Mouse (Mus musculus): ENCODE data around the gene Kcnq4. TPM values are rescaled to one million over a fixed set of nuclear protein-coding genes. Genes with fewer than 3 reads are reported as not detected.

Gene Kcnq4
- not detected in 2 replicates for polyA plus RNA-seq (2012; ENCODE audit: insufficient read depth, low replicate concordance)

DNA sequence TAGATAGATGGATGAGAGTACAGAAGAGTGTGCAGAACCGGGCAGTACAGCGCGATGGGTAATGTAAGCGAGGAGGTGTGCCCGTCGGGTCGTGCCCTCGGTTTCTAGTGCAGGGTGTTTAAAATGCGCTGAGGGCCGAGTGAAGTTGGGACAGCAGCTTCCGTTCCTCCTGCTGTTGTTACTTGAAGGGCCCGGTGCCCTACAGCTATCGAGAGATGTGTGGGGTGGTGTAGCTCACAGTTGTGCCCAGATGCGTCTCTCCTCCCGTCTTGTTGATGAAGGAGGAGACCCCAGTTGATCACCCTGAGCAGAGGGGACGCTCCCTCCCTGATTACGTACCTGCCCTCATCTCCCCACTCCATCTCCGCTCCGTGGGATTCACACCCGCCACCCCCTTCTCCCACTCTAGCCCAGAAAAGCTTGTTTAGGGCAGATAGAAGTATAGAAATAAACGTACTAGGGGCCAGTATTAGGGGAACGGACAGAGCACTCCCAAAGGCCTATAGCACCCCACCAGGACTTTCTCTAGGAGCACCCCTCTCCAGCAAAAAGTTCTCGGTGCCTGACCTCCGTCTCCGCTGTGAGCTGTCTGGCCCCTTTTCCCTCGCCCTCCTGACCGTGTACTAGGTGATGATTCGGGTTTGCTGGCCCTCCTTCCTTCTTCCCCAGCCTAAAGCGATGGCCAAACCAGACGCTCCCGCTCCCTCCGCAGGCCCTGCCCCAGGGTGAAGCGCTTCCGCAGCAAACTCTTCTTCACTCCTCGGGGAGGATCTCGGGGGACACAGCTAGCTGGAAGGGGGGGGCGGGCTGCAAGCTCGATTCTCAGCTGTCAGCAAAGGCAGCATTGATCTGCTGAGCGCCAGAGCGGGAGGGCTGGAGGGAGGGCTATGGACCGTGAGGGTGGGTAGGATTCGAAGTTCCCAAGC lies at the start of gene Kcnq4:
Gene Kcnq4 (minus strand): TSS at position 672 of the 926 bp plus-strand sequence.
- H3K4me3 ChIP-seq (replicated peaks) = peak within 1 kb of the TSS; percentile 80
- peaks cover 23% of the 10 kb centered on the region for H3K4me1 ChIP-seq
- H3K36me3 ChIP-seq (replicated peaks; ENCODE audit: low read length) = no peaks in the 10 kb centered on the region
- peaks cover 92% of the 10 kb centered on the region for H3K27me3 ChIP-seq (replicated peaks)
- no peaks in the 10 kb centered on the region for H3K9me3 ChIP-seq
- TF ChIP-seq GATA1 (IDR thresholded peaks at IDR 0.05; ENCODE audit: borderline replicate concordance, low read length) (no peak), FLI1 (IDR thresholded peaks at IDR 0.05; ENCODE audit: low read length) (no peak)

GRCm38 (mm10) chr4:120796687-120797086 lies 48.3 kb upstream of the Kcnq4 start:
- Histone ChIP-seq H3K4me3 (replicated peaks) (no peak overlapping the region), H3K4me1 (peaks cover 33% of the 10 kb centered on the region), H3K36me3 (replicated peaks; ENCODE audit: low read length) (no peaks in the 10 kb centered on the region), H3K9me3 (no peaks in the 10 kb centered on the region), H3K27me3 (replicated peaks) (no peaks in the 10 kb centered on the region)
- TF ChIP-seq FLI1 (IDR thresholded peaks at IDR 0.05; ENCODE audit: low read length) = no peak
- no peak for TF ChIP-seq GATA1 (IDR thresholded peaks at IDR 0.05; ENCODE audit: borderline replicate concordance, low read length)

DNA sequence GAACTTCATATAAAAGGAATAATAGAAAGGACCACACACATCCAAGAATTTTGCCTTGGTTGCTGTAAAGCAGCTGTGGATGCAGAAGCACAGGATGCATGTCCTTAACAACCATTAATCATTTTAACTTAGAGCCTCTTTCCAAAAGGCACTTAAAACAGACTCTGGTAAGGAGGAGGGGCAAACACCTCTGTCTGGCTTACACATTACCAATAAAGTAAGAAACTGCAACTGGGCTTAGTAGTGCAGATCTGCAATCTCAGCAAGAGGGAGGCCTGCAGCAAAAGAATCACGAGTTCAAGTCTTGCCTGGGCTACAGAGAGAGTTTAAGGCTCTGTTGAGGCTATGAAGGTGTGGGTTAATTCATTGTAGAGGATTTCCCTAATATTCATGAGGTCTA lies 47.2 kb upstream of the Kcnq4 start:
- TF ChIP-seq GATA1 (IDR thresholded peaks at IDR 0.05; ENCODE audit: borderline replicate concordance, low read length) (no peak), FLI1 (IDR thresholded peaks at IDR 0.05; ENCODE audit: low read length) (no peak)
- Histone ChIP-seq H3K27me3 (replicated peaks) (no peaks in the 10 kb centered on the region), H3K36me3 (replicated peaks; ENCODE audit: low read length) (peaks cover 3% of the 10 kb centered on the region), H3K4me1 (peaks cover 31% of the 10 kb centered on the region), H3K9me3 (no peaks in the 10 kb centered on the region), H3K4me3 (replicated peaks) (no peak overlapping the region)

GRCm38 (mm10) chr4:120792918-120793317 lies 44.5 kb upstream of the Kcnq4 start:
- Histone ChIP-seq H3K36me3 (replicated peaks; ENCODE audit: low read length) (peaks cover 30% of the 10 kb centered on the region), H3K27me3 (replicated peaks) (no peaks in the 10 kb centered on the region), H3K9me3 (no peaks in the 10 kb centered on the region), H3K4me1 (peaks cover 13% of the 10 kb centered on the region), H3K4me3 (replicated peaks) (no peak overlapping the region)
- TF ChIP-seq FLI1 (IDR thresholded peaks at IDR 0.05; ENCODE audit: low read length) (no peak), GATA1 (IDR thresholded peaks at IDR 0.05; ENCODE audit: borderline replicate concordance, low read length) (no peak)

GRCm38 (mm10) chr4:120790027-120790426 lies 41.6 kb upstream of the Kcnq4 start:
- TF ChIP-seq FLI1 (IDR thresholded peaks at IDR 0.05; ENCODE audit: low read length) (no peak), GATA1 (IDR thresholded peaks at IDR 0.05; ENCODE audit: borderline replicate concordance, low read length) (no peak)
- Histone ChIP-seq H3K4me3 (replicated peaks) (no peak overlapping the region), H3K27me3 (replicated peaks) (no peaks in the 10 kb centered on the region), H3K9me3 (no peaks in the 10 kb centered on the region), H3K36me3 (replicated peaks; ENCODE audit: low read length) (peaks cover 56% of the 10 kb centered on the region), H3K4me1 (peaks cover 4% of the 10 kb centered on the region)

- TF ChIP-seq FLI1 (IDR thresholded peaks at IDR 0.05; ENCODE audit: low read length) = no peak
- no peak for TF ChIP-seq GATA1 (IDR thresholded peaks at IDR 0.05; ENCODE audit: borderline replicate concordance, low read length)
- Histone ChIP-seq H3K4me3 (replicated peaks) (no peak overlapping the region), H3K27me3 (replicated peaks) (peaks cover 21% of the 10 kb centered on the region), H3K36me3 (replicated peaks; ENCODE audit: low read length) (peaks cover 41% of the 10 kb centered on the region), H3K9me3 (no peaks in the 10 kb centered on the region), H3K4me1 (peaks cover 6% of the 10 kb centered on the region; the same call in 1 of the 2 replicates)
These were observed 7.4 kb upstream of the Kcnq4 start for GRCm38 (mm10) chr4:120755801-120756200.

DNA sequence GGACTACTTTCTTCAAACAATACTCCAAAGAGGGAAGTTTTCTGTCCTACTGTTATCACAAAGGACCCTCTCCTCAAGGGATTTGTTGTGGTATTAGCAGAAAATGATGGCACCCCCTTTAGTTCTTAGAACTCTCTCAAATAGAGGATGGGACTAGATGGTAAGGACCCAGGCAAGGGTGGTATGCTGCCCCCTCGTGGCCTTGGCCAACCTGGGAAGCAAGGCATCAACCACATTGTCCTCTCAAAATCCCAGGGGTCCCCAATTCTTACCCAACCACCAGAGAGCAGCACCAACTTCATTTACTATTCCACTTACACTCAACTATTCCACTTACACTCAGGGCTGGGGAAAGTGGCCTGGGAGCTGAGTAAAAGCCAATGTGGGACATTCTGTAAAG lies 6.9 kb upstream of the Kcnq4 start:
- no peak for TF ChIP-seq GATA1 (IDR thresholded peaks at IDR 0.05; ENCODE audit: borderline replicate concordance, low read length)
- TF ChIP-seq FLI1 (IDR thresholded peaks at IDR 0.05; ENCODE audit: low read length) = no peak
- Histone ChIP-seq H3K9me3 (no peaks in the 10 kb centered on the region), H3K4me1 (0 out of 2 replicates have a peak, but pooled peaks cover 5% of the 10 kb centered on the region), H3K27me3 (replicated peaks) (peaks cover 25% of the 10 kb centered on the region), H3K36me3 (replicated peaks; ENCODE audit: low read length) (peaks cover 36% of the 10 kb centered on the region), H3K4me3 (replicated peaks) (no peak overlapping the region)

DNA sequence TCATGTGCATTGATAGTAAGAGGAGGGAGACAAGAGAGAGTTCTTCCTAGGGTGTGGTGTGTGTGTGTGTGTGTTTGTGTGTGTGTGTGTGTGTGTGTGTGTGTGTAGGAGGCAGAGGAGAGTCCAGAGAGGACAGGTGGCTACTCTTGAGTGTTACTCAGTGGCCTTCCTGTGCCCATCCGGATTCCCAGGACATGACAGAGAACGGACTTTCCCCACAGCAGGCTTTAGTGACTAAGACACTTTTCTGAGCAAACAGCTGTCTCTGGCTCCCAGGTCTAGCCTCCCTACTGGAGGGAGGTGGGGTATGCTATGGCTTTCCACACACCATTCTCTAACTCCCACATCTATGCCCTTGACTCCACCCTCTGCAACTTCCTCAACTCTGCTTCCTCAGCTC lies 1.2 kb upstream of the Kcnq4 start:
- TF ChIP-seq GATA1 (IDR thresholded peaks at IDR 0.05; ENCODE audit: borderline replicate concordance, low read length) (no peak), FLI1 (IDR thresholded peaks at IDR 0.05; ENCODE audit: low read length) (no peak)
- H3K27me3 ChIP-seq (replicated peaks) = peaks cover 82% of the 10 kb centered on the region
- no peaks in the 10 kb centered on the region for H3K36me3 ChIP-seq (replicated peaks; ENCODE audit: low read length)
- H3K9me3 ChIP-seq = no peaks in the 10 kb centered on the region
- H3K4me1 ChIP-seq = peaks cover 23% of the 10 kb centered on the region
- H3K4me3 ChIP-seq (replicated peaks) = no peak overlapping the region

- Histone ChIP-seq H3K36me3 (replicated peaks; ENCODE audit: low read length) (no peaks in the 10 kb centered on the region), H3K4me3 (replicated peaks) (peak overlapping the region; percentile 81), H3K9me3 (no peaks in the 10 kb centered on the region), H3K4me1 (peaks cover 23% of the 10 kb centered on the region), H3K27me3 (replicated peaks) (peaks cover 98% of the 10 kb centered on the region)
- TF ChIP-seq GATA1 (IDR thresholded peaks at IDR 0.05; ENCODE audit: borderline replicate concordance, low read length) = no peak
- TF ChIP-seq FLI1 (IDR thresholded peaks at IDR 0.05; ENCODE audit: low read length) = no peak
These were observed 1.1 kb downstream of the Kcnq4 start for GRCm38 (mm10) chr4:120747243-120747792.
